Comparison of ENCODE assay signal across 7 mouse cellular contexts in genomic region chr5:145083632-145084451, GRCm38 (mm10). TPM values are rescaled to one million over a fixed set of nuclear protein-coding genes. Genes with fewer than 3 reads are reported as not detected.
A peak's percentile ranks its signal among the peaks of the same experiment; 100 is the strongest.
DNase-seq lines count a peak whose midpoint lies in the region; ATAC-seq lines count a peak whose summit lies in the region.

Gene Arpc1a, plus strand, starts transcription at chr5:145083830.
Gene Kpna7, minus strand, starts transcription at chr5:145084030.

- WGBS in embryonic facial prominence, embryonic 10.5 days, result 1% methylated on average over 54 of the region's 54 CpGs
- under 1% methylated on average over 54 of the region's 54 CpGs for WGBS in limb, embryonic 10.5 days
- WGBS in midbrain, embryonic 13.5 days, result under 1% methylated on average over 54 of the region's 54 CpGs

- H3K4me2 ChIP-seq in midbrain, embryonic 13.5 days (replicated peaks), result peak within 1 kb of the TSS; percentile 85

- no peaks in the 10 kb centered on the region for H3K27me3 ChIP-seq in embryonic facial prominence, embryonic 10.5 days (replicated peaks; ENCODE audit: low read depth, poor library complexity, severe bottlenecking)
- H3K27me3 ChIP-seq in limb, embryonic 10.5 days (ENCODE audit: low read depth, poor library complexity, severe bottlenecking), result no peaks in the 10 kb centered on the region
- H3K27me3 ChIP-seq in midbrain, embryonic 13.5 days, result no peaks in the 10 kb centered on the region

- peak within 1 kb of the TSS; percentile 95 for H3K9ac ChIP-seq in midbrain, embryonic 13.5 days (replicated peaks)

- ATAC-seq in granulocyte monocyte progenitor cell, adult 5-6 weeks (replicated peaks; ENCODE audit: poor library complexity, severe bottlenecking), result peak; percentile 97
- peak; percentile 98 for ATAC-seq in midbrain, embryonic 13.5 days

- H3K36me3 ChIP-seq in embryonic facial prominence, embryonic 10.5 days (replicated peaks), result peaks cover 27% of the 10 kb centered on the region
- H3K36me3 ChIP-seq in limb, embryonic 10.5 days, result peaks cover 30% of the 10 kb centered on the region
- H3K36me3 ChIP-seq in midbrain, embryonic 13.5 days, result peaks cover 10% of the 10 kb centered on the region

- DNase-seq in adrenal gland, postnatal 10 days, result peak; percentile 97
- peak; percentile 96 for DNase-seq in embryonic facial prominence, embryonic 10.5 days (ENCODE audit: low spot score)
- DNase-seq in kidney, adult 11 months, result peak; percentile 95
- peak; percentile 98 for DNase-seq in limb, embryonic 10.5 days (ENCODE audit: low spot score)
- DNase-seq in spleen, adult 12 weeks (ENCODE audit: low spot score), result peak; percentile 79

- H3K4me1 ChIP-seq in embryonic facial prominence, embryonic 10.5 days, result peaks cover 12% of the 10 kb centered on the region
- peaks cover 12% of the 10 kb centered on the region for H3K4me1 ChIP-seq in limb, embryonic 10.5 days
- H3K4me1 ChIP-seq in midbrain, embryonic 13.5 days (replicated peaks), result peaks cover 13% of the 10 kb centered on the region

- peak within 1 kb of the TSS; percentile 85 for H3K4me3 ChIP-seq in embryonic facial prominence, embryonic 10.5 days
- peak within 1 kb of the TSS; percentile 85 for H3K4me3 ChIP-seq in limb, embryonic 10.5 days
- peak within 1 kb of the TSS; percentile 91 for H3K4me3 ChIP-seq in midbrain, embryonic 13.5 days (replicated peaks)

- H3K9me3 ChIP-seq in embryonic facial prominence, embryonic 10.5 days, result no peaks in the 10 kb centered on the region
- H3K9me3 ChIP-seq in limb, embryonic 10.5 days (replicated peaks), result no peaks in the 10 kb centered on the region
- no peaks in the 10 kb centered on the region for H3K9me3 ChIP-seq in midbrain, embryonic 13.5 days

- peak within 1 kb of the TSS; percentile 88 for H3K27ac ChIP-seq in embryonic facial prominence, embryonic 10.5 days (replicated peaks)
- H3K27ac ChIP-seq in limb, embryonic 10.5 days, result peak within 1 kb of the TSS; percentile 87
- peak within 1 kb of the TSS; percentile 86 for H3K27ac ChIP-seq in midbrain, embryonic 13.5 days

RNA-seq across cellular contexts. Expression of gene Arpc1a, which starts in this region (rescaled TPM):
- total RNA-seq in adrenal gland, postnatal 10 days (2021), result 100 to 1,000 TPM; 102 to 106 TPM
- polyA plus RNA-seq in embryonic facial prominence, embryonic 10.5 days (2016; fragmentation: Nextera tagmentation; extraction: Ambion mirVana), result 122 and 129 TPM in 2 replicates
- total RNA-seq in granulocyte monocyte progenitor cell, adult 5-6 weeks (2014; fragmentation: Nextera tagmentation), result 76.8 and 81.1 TPM in 2 replicates
- 42.0 and 48.1 TPM in 2 replicates for total RNA-seq in granulocyte monocyte progenitor cell, adult 5-6 weeks (2017)
- polyA plus RNA-seq in limb, embryonic 10.5 days (2016; fragmentation: Nextera tagmentation; extraction: Ambion mirVana), result 111 and 125 TPM in 2 replicates
- polyA plus RNA-seq in midbrain, embryonic 13.5 days (2015; fragmentation: Nextera tagmentation; extraction: Ambion mirVana), result 250 and 259 TPM in 2 replicates

RNA-seq across cellular contexts. Expression of gene Kpna7, which starts in this region (rescaled TPM):
- total RNA-seq in adrenal gland, postnatal 10 days (2021), result not detected
- polyA plus RNA-seq in embryonic facial prominence, embryonic 10.5 days (2016; fragmentation: Nextera tagmentation; extraction: Ambion mirVana), result 0.06 TPM in 1 of 2 replicates, not detected in the other
- total RNA-seq in granulocyte monocyte progenitor cell, adult 5-6 weeks (2014; fragmentation: Nextera tagmentation), result not detected in 2 replicates
- total RNA-seq in granulocyte monocyte progenitor cell, adult 5-6 weeks (2017), result not detected in 2 replicates
- polyA plus RNA-seq in limb, embryonic 10.5 days (2016; fragmentation: Nextera tagmentation; extraction: Ambion mirVana), result not detected in 2 replicates
- polyA plus RNA-seq in midbrain, embryonic 13.5 days (2015; fragmentation: Nextera tagmentation; extraction: Ambion mirVana), result not detected in 2 replicates

Comparison
In these comparisons a context has a peak if more than half of its experiments do, and no peak if none do; other contexts are left out.
1. Peak in every context shown above with its lines: DNase-seq, ATAC-seq, H3K4me3 ChIP-seq and H3K27ac ChIP-seq.